Mouse (Mus musculus) heart, embryonic 13.5 days (tissue): ENCODE results near the gene Tmem247. TPM values are rescaled to one million over a fixed set of nuclear protein-coding genes. Genes with fewer than 3 reads are reported as not detected.

ENCODE experiments used
- ATAC-seq: fragments of 200-750 bp; cut with Nextera tagmentation; 2 replicates; pipeline ENCODE4 v1.8.0; 2017; ENCODE audit warnings: moderate TSS enrichment; ENCODE audit not compliant: insufficient number of reproducible peaks, low FRiP score, low TSS enrichment; ENCODE audit errors: extremely low read depth
- H3K27ac ChIP-seq: fragments of 300-500 bp; sonication (generic); replicated peaks from 2 replicates; pipeline ENCODE4 v1.5.1; 2015; ENCODE audit warnings: moderate library complexity, mild to moderate bottlenecking, inconsistent platforms
- H3K27me3 ChIP-seq: fragments of 300-500 bp; sonication (generic); replicated peaks from 2 replicates; pipeline ENCODE4 v1.6.1; 2015; ENCODE audit warnings: mild to moderate bottlenecking, inconsistent platforms
- H3K36me3 ChIP-seq: fragments of 300-500 bp; sonication (generic); 2 replicates; pipeline ENCODE4 v1.6.1; 2015; ENCODE audit warnings: mild to moderate bottlenecking, inconsistent platforms
- H3K4me1 ChIP-seq: fragments of 300-500 bp; sonication (generic); 2 replicates; pipeline ENCODE4 v1.6.1; 2015; ENCODE audit warnings: inconsistent platforms
- H3K4me2 ChIP-seq: fragments of 300-500 bp; sonication (generic); 2 replicates; pipeline ENCODE4 v1.6.1; 2015; ENCODE audit warnings: inconsistent platforms, mild to moderate bottlenecking, moderate library complexity
- H3K4me3 ChIP-seq: fragments of 300-500 bp; sonication (generic); 2 replicates; pipeline ENCODE4 v1.5.1; 2015; ENCODE audit warnings: moderate library complexity, mild to moderate bottlenecking, inconsistent platforms
- H3K9ac ChIP-seq: fragments of 300-500 bp; sonication (generic); 2 replicates; pipeline ENCODE4 v1.6.1; 2015; ENCODE audit warnings: inconsistent platforms, mild to moderate bottlenecking, moderate library complexity
- H3K9me3 ChIP-seq: fragments of 300-500 bp; sonication (generic); 2 replicates; pipeline ENCODE4 v1.6.1; 2016; ENCODE audit warnings: inconsistent platforms
- WGBS: fragments of 180-500 bp; shearing (Covaris S2); methylation state at CpG from one replicate; pipeline ENCODE4 v1.1.7; 2015; ENCODE audit warnings: mixed read lengths; 5-methylcytosine and 5-hydroxymethylcytosine counted together
- polyA plus RNA-seq: library from polyadenylated mRNA; unstranded; fragments of >200 nt; fragmentation: Nextera tagmentation; extraction: Ambion mirVana; gene quantifications from 2 replicates; pipeline ENCODE4 v1.2.1, GENCODE M21; 2015

Gene Tmem247
- polyA plus RNA-seq, 1 experiment from 2014 or later: not detected

- no peak for ATAC-seq
- Histone ChIP-seq H3K9ac (no peak overlapping the region), H3K36me3 (no peaks in the 10 kb centered on the region), H3K27ac (no peak overlapping the region), H3K27me3 (peaks cover 5% of the 10 kb centered on the region; the same call in 1 of the 2 replicates), H3K4me2 (no peak overlapping the region), H3K4me3 (no peak overlapping the region), H3K4me1 (peaks cover 32% of the 10 kb centered on the region), H3K9me3 (no peaks in the 10 kb centered on the region)
- 85% methylated on average over 14 of the region's 14 CpGs for WGBS
These were observed 14.6 kb upstream of the Tmem247 start for GRCm38 (mm10) chr17:86902399-86903067.

- ATAC-seq: no peak
- 27% methylated on average over 7 of the region's 7 CpGs for WGBS
These were observed 13.6 kb upstream of the Tmem247 start for GRCm38 (mm10) chr17:86903596-86903995.

GRCm38 (mm10) chr17:86904206-86904605 is 12.9 kb upstream of the Tmem247 start:
- ATAC-seq: no peak
- 59% methylated on average over 3 of the region's 3 CpGs for WGBS
- no peak overlapping the region for H3K4me2 ChIP-seq

More at GRCm38 (mm10) chr17:86903596-86903995, 13.6 kb upstream of the Tmem247 start:
- H3K9ac ChIP-seq: no peak overlapping the region
- peaks cover 11% of the 10 kb centered on the region; the same call in 1 of the 2 replicates for H3K27me3 ChIP-seq
- H3K4me3 ChIP-seq: no peak overlapping the region
- H3K36me3 ChIP-seq: no peaks in the 10 kb centered on the region
- H3K9me3 ChIP-seq: no peaks in the 10 kb centered on the region
- no peak overlapping the region for H3K27ac ChIP-seq
- no peak overlapping the region for H3K4me2 ChIP-seq
- peaks cover 32% of the 10 kb centered on the region for H3K4me1 ChIP-seq

GRCm38 (mm10) chr17:86905297-86906135 is 11.6 kb upstream of the Tmem247 start:
- peak overlapping the region; percentile 79 for H3K27ac ChIP-seq
- ATAC-seq: no peak
- 23% methylated on average over 19 of the region's 19 CpGs for WGBS
- no peak overlapping the region for H3K4me3 ChIP-seq
- H3K9ac ChIP-seq: peak overlapping the region; percentile 42; the same call in 1 of the 2 replicates
- H3K4me1 ChIP-seq: peaks cover 32% of the 10 kb centered on the region
- peaks cover 11% of the 10 kb centered on the region; the same call in 1 of the 2 replicates for H3K27me3 ChIP-seq
- no peaks in the 10 kb centered on the region for H3K9me3 ChIP-seq
- H3K4me2 ChIP-seq: peak overlapping the region; percentile 34
- H3K36me3 ChIP-seq: no peaks in the 10 kb centered on the region

More at GRCm38 (mm10) chr17:86904206-86904605, 12.9 kb upstream of the Tmem247 start:
- Histone ChIP-seq H3K4me1 (peaks cover 32% of the 10 kb centered on the region), H3K27ac (no peak overlapping the region), H3K27me3 (peaks cover 11% of the 10 kb centered on the region; the same call in 1 of the 2 replicates), H3K4me3 (no peak overlapping the region), H3K9me3 (no peaks in the 10 kb centered on the region), H3K9ac (no peak overlapping the region), H3K36me3 (no peaks in the 10 kb centered on the region)

- no peak for ATAC-seq
- peak overlapping the region; percentile 79 for H3K27ac ChIP-seq
- H3K36me3 ChIP-seq: no peaks in the 10 kb centered on the region
- peaks cover 11% of the 10 kb centered on the region; the same call in 1 of the 2 replicates for H3K27me3 ChIP-seq
- 4% methylated on average over 9 of the region's 9 CpGs for WGBS
- H3K4me3 ChIP-seq: no peak overlapping the region
- H3K9me3 ChIP-seq: no peaks in the 10 kb centered on the region
- H3K4me2 ChIP-seq: peak overlapping the region; percentile 32; the same call in 1 of the 2 replicates
- H3K4me1 ChIP-seq: peaks cover 32% of the 10 kb centered on the region
- H3K9ac ChIP-seq: peak overlapping the region; percentile 42; the same call in 1 of the 2 replicates
These were observed 11.0 kb upstream of the Tmem247 start for GRCm38 (mm10) chr17:86906136-86906461.

- WGBS: 24% methylated on average over 6 of the region's 6 CpGs
- Histone ChIP-seq H3K4me3 (no peak overlapping the region), H3K9me3 (no peaks in the 10 kb centered on the region), H3K9ac (no peak overlapping the region), H3K4me1 (peaks cover 37% of the 10 kb centered on the region), H3K36me3 (no peaks in the 10 kb centered on the region), H3K27ac (no peak overlapping the region), H3K4me2 (no peak overlapping the region), H3K27me3 (peaks cover 11% of the 10 kb centered on the region; the same call in 1 of the 2 replicates)
- no peak for ATAC-seq
These were observed 10.5 kb upstream of the Tmem247 start for GRCm38 (mm10) chr17:86906601-86907000.

- Histone ChIP-seq H3K9ac (no peak overlapping the region), H3K4me1 (peaks cover 38% of the 10 kb centered on the region), H3K4me2 (no peak overlapping the region), H3K36me3 (no peaks in the 10 kb centered on the region), H3K27me3 (peaks cover 11% of the 10 kb centered on the region; the same call in 1 of the 2 replicates), H3K27ac (no peak overlapping the region), H3K9me3 (no peaks in the 10 kb centered on the region), H3K4me3 (no peak overlapping the region)
- 85% methylated on average over 3 of the region's 3 CpGs for WGBS
- no peak for ATAC-seq
These were observed 10.1 kb upstream of the Tmem247 start for GRCm38 (mm10) chr17:86907092-86907491.

GRCm38 (mm10) chr17:86908316-86908715 is 8.8 kb upstream of the Tmem247 start:
- H3K9ac ChIP-seq: no peak overlapping the region
- WGBS: 50% methylated on average over 8 of the region's 8 CpGs
- no peaks in the 10 kb centered on the region for H3K36me3 ChIP-seq
- no peak for ATAC-seq
- H3K27me3 ChIP-seq: peaks cover 11% of the 10 kb centered on the region; the same call in 1 of the 2 replicates
- H3K4me3 ChIP-seq: no peak overlapping the region
- H3K27ac ChIP-seq: no peak overlapping the region
- no peaks in the 10 kb centered on the region for H3K9me3 ChIP-seq
- no peak overlapping the region for H3K4me2 ChIP-seq
- peaks cover 34% of the 10 kb centered on the region for H3K4me1 ChIP-seq

- Histone ChIP-seq H3K27ac (no peak overlapping the region), H3K4me2 (no peak overlapping the region), H3K9ac (no peak overlapping the region), H3K36me3 (no peaks in the 10 kb centered on the region), H3K27me3 (peaks cover 11% of the 10 kb centered on the region; the same call in 1 of the 2 replicates), H3K4me1 (peaks cover 18% of the 10 kb centered on the region), H3K9me3 (no peaks in the 10 kb centered on the region), H3K4me3 (no peak overlapping the region)
- 61% methylated on average over 14 of the region's 14 CpGs for WGBS
- no peak for ATAC-seq
These were observed 7.2 kb upstream of the Tmem247 start for GRCm38 (mm10) chr17:86909733-86910495.

GRCm38 (mm10) chr17:86911261-86911660 is 5.9 kb upstream of the Tmem247 start:
- Histone ChIP-seq H3K4me1 (peaks cover 6% of the 10 kb centered on the region), H3K27ac (no peak overlapping the region), H3K4me2 (no peak overlapping the region), H3K36me3 (no peaks in the 10 kb centered on the region), H3K4me3 (no peak overlapping the region), H3K9ac (0 out of 2 replicates have a peak overlapping the region, but pooled peaks have one; percentile 2), H3K27me3 (peaks cover 11% of the 10 kb centered on the region; the same call in 1 of the 2 replicates), H3K9me3 (0 out of 2 replicates have a peak, but pooled peaks cover 3% of the 10 kb centered on the region)
- WGBS: 40% methylated on average over 5 of the region's 5 CpGs
- ATAC-seq: no peak
